Mouse (Mus musculus) heart, postnatal 25 days (tissue): Measurements from ENCODE around the gene Tmem220. TPM values are rescaled to one million over a fixed set of nuclear protein-coding genes. Genes with fewer than 3 reads are reported as not detected.
A peak's percentile ranks its signal among the peaks of the same experiment; 100 is the strongest.

Source experiments
- DNase-seq: peaks from one replicate; pipeline ENCODE4 v3.0.0; 2022; ENCODE audit warnings: low spot score
- intact Hi-C: fragments of 180-260 bp; cut with DNase I; formaldehyde crosslinking; loops from one replicate; pipeline ENCODE4 v1.15.1; 2025
- total RNA-seq, 2 experiments: library from RNA; stranded (reverse); gene quantifications; 2 replicates each; pipeline ENCODE4 v1.2.3; 2021

Tmem220 gene
- total RNA-seq, 2 experiments from 2014 or later, result 1.4 to 1.5 TPM

- intact Hi-C loops, result loop anchor here (1.0 kb wide), 1 partner anchor 26 kb away; the partner anchor contains the start of gene Tmem220
- no peak for DNase-seq
These were observed 26.8 kb downstream of the Tmem220 start for GRCm38 (mm10) chr11:67051676-67052320.

DNA sequence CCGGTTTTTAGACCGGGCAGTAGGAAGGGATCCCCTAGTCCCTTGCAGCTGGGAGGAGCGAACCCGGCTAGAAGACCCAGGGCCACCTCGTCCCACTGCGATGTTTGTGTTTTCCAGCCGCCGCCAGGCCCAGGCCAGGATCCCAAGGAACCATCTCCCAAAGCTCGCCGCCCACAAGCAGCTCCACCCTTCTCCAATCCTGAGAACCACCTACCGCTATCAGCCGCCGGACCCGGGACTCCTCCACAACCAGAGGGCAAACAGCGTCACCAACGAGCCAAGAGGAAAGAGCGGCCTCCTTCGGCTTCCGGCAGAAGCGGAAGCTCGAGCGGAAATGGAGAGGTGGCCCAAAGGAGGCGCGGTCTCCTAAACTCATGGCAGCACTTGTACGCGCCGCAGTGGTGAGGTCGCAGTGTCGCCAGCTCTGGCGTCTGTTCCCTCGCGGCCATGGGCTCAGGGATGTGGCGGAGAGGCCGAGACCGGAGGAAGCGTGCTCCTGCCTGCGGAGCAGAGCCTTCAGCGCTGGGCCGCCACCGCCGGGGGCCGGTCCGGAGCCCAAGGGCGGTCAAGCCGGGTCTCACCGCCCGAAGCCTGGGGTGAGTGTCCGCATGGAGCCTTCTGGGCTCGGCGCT, 27.5 kb downstream of the Tmem220 start, which contains the start of the genes Adprm and Sco1:
TSS of gene Adprm (minus strand) at position 274 of the 632 bp plus-strand sequence.
TSS of gene Sco1 (plus strand) at position 350 of the 632 bp plus-strand sequence.
- peak; percentile 85 for DNase-seq
- intact Hi-C loops, result loop anchor here (1.0 kb wide), 1 partner anchor 27 kb away; the partner anchor contains the start of gene Tmem220

DNA sequence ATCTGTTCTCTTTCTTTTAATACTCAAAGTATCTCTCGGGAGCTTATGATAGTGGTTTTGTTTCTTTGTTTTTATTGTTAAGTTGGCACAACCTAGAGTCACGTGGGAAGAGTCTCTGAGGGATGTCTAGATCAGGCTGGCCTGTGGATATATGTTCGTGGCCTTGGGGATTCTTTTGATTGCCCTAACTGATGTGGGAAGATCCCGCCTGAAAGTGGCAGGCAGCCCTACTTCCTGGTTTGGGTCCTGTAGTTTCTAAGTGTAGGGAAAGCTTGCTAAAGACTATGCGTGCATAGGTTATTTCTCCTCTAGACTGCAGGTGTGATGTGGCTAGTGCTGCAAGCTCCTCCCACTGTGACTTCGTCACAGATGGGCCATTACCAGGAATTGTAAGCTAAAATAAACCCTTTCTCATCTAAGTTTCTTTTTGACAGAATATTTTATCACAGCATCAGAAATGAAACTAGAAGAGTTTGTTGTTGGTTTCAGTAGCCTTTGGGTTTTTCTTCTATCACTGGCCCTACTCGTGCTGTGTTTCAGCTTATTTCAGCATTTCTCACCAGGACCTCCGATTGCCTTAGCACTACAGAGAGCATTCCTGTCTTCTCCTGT, 29.9 kb downstream of the Tmem220 start:
- intact Hi-C loops, result no loop called here

DNA sequence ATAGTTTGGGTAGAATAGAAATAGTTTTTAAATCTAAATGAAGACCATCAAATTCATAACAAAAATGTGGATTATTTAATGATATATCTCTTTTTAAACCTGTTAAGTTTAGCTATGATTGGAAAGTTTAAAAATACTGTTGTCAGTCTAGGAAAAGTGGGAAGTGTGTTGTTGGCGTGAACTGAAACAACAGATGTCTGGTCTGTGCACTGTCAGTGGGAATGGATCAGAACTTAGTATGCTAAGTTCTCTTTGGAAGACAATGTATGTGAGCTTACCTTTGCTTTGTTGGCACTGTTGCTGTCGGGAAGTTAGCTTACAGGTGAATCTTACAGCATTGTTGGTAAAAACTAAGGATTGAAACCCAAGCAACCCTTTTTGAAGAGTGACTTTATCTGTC, 36.4 kb downstream of the Tmem220 start:
- intact Hi-C loops, result no loop called here
- no peak for DNase-seq

More for the DNA sequence above, 29.9 kb downstream of the Tmem220 start:
- no peak for DNase-seq

GRCm38 (mm10) chr11:67062726-67063125, 37.8 kb downstream of the Tmem220 start:
- intact Hi-C loops, result no loop called here
- DNase-seq, result no peak

DNA sequence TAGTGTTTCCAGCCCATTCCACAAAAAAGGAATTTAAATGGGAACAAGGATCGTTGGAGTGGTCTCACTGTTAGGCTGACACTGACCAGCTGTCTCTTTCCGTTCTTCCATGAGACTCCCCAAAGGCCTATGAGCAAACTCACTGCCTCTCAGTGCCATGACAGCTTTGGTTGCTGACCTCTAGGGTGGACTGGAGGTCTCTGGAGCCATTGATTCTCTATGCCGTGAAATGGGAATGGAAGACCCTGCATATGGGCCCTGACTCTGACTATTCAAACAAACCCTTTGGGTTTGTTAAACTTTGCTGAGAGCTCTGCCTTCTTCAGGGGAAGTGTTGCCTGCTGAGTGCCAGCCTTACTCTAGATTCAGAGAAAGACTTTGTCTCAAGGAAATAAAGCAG, 42.8 kb downstream of the Tmem220 start:
- DNase-seq, result no peak
- intact Hi-C loops, result no loop called here

DNA sequence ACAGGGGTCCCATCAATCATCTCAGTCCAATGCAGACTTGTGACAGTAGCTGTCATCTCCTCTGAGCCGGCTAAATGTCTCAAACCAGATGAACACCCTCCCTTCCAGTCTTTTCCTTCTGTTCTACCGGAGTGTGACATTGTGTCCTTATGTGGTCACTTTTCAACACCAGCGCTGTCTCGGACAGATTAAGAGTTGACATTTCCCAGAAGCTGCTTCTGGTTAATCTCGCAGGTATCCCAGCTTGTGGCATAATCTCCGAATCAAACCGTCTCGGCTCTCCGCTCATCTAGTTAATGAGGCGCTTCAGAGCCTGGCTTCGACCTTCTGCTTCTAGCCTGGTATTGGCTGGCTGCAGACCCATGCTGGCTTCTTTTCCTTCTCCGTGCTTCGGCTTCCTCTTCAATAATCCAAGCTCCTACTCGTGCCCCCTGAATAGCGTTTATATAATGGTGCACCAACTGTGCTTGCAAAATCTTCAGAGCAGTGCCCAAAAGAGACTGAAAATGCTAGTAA, 47.7 kb downstream of the Tmem220 start:
- no peak for DNase-seq
- intact Hi-C loops, result no loop called here

DNA sequence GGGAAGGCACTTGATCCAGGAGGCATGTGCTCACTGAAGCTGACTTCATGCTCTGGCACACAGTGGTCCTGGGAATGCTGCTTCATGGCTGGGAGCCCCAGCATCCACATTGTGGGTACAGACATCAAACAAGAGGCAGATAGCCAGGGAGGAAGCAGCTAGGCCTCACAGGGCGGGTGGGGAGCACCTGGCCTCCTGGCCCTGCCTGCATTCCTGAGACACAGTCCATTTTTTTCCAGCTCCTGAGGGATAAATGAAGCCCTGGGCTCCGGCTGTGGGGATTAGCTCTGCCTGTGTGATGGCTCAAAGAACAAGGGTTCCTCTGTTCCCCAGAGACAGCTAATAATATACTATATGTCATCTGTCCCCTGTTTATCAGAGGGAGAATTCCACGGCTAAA, 50.1 kb downstream of the Tmem220 start:
- intact Hi-C loops, result no loop called here
- no peak for DNase-seq

- DNase-seq, result no peak
- intact Hi-C loops, result no loop called here
These were observed 51.8 kb downstream of the Tmem220 start for GRCm38 (mm10) chr11:67076781-67077180.

GRCm38 (mm10) chr11:67077435-67077834, 52.5 kb downstream of the Tmem220 start:
- intact Hi-C loops, result no loop called here
- DNase-seq, result no peak

DNA sequence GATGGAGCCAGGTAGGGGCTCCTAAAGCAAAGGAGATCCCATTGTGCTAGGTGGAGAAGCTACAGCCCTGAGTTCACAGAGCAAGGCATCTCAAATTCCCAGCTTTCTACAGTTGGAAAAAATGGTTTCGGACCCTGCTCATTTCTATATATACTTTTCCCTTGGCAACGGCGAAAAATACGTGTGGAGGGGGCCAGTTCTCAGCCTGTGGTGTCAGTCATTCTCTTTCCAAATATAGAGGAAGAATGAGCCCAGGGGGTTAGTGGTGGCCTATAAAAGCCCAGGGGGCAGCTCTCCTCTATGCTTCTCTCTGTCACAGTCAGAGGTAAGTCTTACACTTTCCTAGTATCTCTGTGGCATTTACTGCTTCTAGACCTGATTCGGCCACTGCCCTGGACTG, 53.0 kb downstream of the Tmem220 start, which contains the start of gene Myh3:
TSS of gene Myh3 (plus strand) at position 301 of the 400 bp plus-strand sequence.
- intact Hi-C loops, result no loop called here
- no peak for DNase-seq

DNA sequence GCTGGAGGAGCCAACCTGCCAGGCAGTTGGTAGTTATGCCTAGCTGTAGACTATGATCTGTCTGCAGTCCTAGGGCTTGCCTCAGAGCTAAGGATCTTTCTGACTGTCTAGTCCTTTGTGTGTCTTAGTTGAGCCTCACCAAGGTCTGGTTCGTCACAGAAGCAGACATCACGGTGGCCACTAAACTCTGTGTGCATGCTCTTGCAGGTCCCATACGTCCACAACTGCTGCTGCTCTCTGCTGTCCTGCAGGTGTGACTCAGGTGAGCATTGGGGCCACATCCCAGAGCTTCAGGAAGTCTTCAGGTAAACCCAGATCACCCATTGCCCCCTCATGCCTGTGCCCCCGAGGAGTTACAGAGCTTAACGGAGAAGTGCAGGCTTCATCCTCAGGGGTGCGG, 53.9 kb downstream of the Tmem220 start:
- no peak for DNase-seq
- intact Hi-C loops, result no loop called here

DNA sequence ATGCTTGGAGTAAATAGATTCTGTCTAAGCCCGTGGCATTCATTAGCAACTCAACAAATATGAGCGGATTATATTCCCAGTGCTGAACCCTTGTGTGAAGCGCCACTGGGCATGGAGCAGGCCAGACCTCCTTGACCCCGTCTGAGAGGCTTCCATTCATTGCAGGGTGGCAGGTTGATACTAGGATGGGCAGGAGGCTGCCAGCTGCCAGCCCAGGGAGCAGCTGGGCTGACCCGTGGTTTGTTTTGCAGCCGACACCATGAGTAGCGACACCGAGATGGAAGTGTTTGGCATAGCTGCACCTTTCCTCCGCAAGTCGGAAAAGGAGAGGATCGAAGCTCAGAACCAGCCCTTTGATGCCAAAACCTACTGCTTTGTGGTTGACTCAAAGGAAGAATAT, 54.8 kb downstream of the Tmem220 start:
- intact Hi-C loops, result no loop called here
- no peak for DNase-seq

DNA sequence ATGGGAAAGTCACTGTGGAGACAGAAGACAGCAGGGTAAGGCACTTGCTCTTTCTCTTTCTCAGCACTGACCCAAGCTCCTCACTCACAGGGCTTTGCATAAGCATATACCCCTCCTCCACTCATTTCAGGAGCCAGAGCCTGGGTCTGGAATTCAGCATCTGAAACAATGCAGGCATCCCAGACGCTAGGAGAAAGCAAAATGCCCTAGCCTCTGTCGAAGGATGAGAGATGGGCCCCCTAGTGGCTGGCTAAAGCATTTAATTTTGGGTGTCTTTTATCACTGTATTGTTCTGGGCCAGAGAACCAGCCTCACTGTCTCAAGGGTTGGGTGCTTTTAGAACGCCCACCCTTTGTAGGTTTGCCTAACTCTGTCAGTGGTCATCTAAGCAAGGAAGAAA, 55.2 kb downstream of the Tmem220 start:
- intact Hi-C loops, result no loop called here
- no peak for DNase-seq

DNA sequence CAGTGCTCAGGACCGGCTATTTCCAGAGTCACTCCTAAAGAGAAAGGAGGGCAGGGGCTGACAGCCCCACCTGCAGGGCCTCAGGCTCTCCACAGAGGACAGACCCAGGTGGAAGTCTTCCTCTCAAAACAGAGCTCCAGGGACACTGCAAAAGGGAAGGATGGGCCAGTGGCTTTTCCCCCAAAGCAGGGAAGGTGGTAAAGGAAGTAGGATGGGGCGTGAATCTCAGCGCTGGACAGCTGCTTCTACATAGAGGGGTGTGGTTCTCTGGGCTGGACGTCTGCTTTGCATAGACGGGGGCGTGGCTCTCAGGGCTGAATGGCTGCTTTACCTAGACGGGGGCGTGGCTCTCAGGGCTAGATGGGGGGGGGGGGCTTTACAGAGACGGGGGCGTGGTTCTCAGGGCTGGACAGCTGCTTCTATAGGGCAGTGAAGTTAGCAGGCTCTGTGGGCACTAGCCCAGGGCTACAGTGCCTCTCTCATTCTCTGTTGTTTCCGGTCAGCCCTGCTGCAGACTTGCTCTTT, 56.2 kb downstream of the Tmem220 start:
- no peak for DNase-seq

GRCm38 (mm10) chr11:67082188-67082587, 57.2 kb downstream of the Tmem220 start:
- intact Hi-C loops, result no loop called here

More for the DNA sequence above, 56.2 kb downstream of the Tmem220 start:
- intact Hi-C loops, result no loop called here

GRCm38 (mm10) chr11:67082793-67083192, 57.8 kb downstream of the Tmem220 start:
- intact Hi-C loops, result no loop called here
- no peak for DNase-seq

More at GRCm38 (mm10) chr11:67082188-67082587, 57.2 kb downstream of the Tmem220 start:
- no peak for DNase-seq

- no peak for DNase-seq
- intact Hi-C loops, result no loop called here
These were observed 58.3 kb downstream of the Tmem220 start for GRCm38 (mm10) chr11:67083239-67083638.

DNA sequence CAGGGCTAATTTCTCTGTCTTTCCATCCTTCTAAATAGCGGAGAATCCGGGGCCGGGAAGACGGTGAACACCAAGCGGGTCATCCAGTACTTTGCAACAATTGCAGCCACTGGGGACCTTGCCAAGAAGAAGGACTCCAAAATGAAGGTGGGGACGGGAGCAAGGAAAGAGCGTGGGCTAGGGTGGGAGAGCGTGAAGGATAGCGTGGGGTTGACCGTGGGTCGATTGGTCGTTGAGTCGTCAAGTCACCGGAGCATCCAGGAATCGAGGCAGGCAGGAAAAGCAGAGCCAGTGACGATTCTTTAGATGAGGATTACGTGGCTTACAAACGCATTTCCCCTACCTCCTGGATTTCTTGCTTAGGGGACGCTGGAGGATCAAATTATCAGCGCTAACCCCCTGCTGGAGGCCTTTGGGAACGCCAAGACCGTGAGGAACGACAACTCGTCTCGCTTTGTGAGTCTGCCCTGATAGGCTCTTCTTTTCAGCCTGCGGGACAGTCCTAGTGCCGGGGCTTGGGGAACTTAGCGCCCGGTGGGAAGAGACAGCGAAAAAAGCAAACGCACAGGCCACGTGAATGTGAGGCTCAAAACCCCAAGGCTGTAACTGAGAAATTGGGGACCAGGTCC, 58.9 kb downstream of the Tmem220 start:
- no peak for DNase-seq
- intact Hi-C loops, result loop anchor here (2.0 kb wide), 1 partner anchor 59 kb away; the partner anchor contains the start of gene Tmem220
